Mouse (Mus musculus): ENCODE data around the gene Cers6. TPM values are rescaled to one million over a fixed set of nuclear protein-coding genes. Genes with fewer than 3 reads are reported as not detected.

Gene Cers6
- polyA plus RNA-seq, 1 experiment from 2014 or later, result 18.9 TPM

DNA sequence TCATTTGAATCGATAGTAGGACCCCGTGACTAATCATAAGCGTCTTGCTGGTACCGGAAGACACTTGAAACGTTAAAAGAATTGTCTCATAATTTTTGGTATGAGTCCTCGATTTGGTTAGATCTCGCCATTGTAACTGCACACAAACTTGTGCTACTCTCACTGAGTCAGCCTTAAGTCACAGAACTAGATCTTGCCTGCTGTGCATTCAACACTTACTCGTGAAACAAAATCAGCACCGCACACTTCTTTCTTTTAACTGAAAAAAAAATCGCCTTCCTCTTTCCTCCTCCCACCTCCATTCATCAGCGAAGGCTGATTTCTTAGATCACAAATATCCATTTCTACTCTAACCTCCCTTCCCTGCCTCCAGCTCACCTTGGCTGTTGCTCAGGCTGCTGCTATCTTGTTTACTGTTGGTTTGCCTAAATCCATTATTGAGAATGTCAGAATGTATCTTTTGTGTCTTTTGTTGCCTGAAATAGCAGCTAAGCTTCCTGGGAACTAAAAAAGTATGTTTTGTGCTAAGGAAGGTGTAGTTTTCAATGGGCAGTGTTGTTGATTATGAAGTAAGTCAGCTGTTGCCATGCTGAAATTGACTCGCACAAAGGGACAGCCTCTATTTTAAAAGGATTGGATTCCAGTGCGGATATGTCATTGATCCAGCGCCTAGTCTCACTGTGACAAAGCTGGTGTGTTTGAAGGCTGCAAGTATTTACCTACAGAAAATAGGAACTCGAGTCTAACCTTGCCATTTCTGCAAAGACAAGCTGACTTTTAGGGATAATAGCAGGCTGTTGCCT, 1.4 kb downstream of the Cers6 start:
- 8% methylated on average over 15 of the region's 15 CpGs for WGBS

DNA sequence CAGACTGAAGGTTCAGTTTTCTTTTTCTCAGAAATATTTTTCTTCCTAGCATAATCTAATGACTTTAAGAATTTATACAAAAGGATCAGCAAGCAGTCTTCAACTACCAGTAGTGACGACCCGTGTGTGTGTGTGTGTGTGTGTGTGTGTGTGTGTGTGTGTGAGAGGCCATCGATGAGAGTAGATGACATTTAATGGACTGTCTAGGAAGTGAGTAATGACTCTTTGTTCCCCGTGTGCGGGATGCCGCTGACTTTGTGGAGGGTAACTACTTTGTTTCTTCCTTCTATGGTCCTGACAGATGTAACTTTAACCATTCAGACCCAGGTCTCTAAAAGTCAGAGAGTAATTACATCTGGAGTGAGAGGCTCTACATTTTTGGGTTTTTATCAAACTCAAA, 2.3 kb downstream of the Cers6 start:
- Histone ChIP-seq H3K27ac (replicated peaks) (no peak overlapping the region), H3K9ac (peak overlapping the region; percentile 88; the same call in 1 of the 2 replicates), H3K36me3 (no peaks in the 10 kb centered on the region), H3K27me3 (replicated peaks) (no peaks in the 10 kb centered on the region), H3K4me3 (peak overlapping the region; percentile 67), H3K9me3 (no peaks in the 10 kb centered on the region), H3K4me1 (peaks cover 41% of the 10 kb centered on the region), H3K4me2 (peak overlapping the region; percentile 69)
- WGBS, result 51% methylated on average over 6 of the region's 6 CpGs
- no peak for ATAC-seq (ENCODE audit: extremely low read depth, insufficient number of reproducible peaks, low FRiP score, low TSS enrichment)

More for the DNA sequence above, 1.4 kb downstream of the Cers6 start:
- Histone ChIP-seq H3K9me3 (no peaks in the 10 kb centered on the region), H3K4me3 (peak overlapping the region; percentile 67), H3K36me3 (no peaks in the 10 kb centered on the region), H3K27ac (replicated peaks) (peak overlapping the region; percentile 82), H3K4me2 (peak overlapping the region; percentile 69), H3K27me3 (replicated peaks) (no peaks in the 10 kb centered on the region), H3K9ac (peak overlapping the region; percentile 88), H3K4me1 (peaks cover 37% of the 10 kb centered on the region)
- ATAC-seq (ENCODE audit: extremely low read depth, insufficient number of reproducible peaks, low FRiP score, low TSS enrichment), result no peak

DNA sequence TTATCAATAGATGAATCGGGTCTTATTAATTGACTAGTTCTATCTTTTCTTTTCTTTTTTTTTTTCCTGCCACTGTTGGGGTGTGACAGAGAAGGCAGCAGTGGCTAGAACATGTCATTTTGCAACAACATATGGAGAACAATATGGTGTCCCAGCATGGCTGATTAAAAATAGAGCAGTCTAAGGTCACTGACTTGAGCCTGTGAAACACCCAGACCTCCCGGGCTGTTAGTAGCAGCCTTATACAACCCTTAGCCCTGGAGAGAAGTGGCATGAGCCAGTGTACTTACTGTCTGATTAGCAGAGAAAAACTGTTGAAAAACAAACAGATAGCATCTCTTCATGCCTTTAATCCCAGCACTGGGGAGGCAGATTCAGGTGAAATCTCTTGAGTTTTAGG, 3.1 kb downstream of the Cers6 start:
- 66% methylated on average over 2 of the region's 2 CpGs for WGBS
- Histone ChIP-seq H3K4me3 (no peak overlapping the region), H3K9me3 (no peaks in the 10 kb centered on the region), H3K9ac (no peak overlapping the region), H3K4me1 (peaks cover 47% of the 10 kb centered on the region), H3K27me3 (replicated peaks) (no peaks in the 10 kb centered on the region), H3K36me3 (no peaks in the 10 kb centered on the region), H3K27ac (replicated peaks) (no peak overlapping the region), H3K4me2 (no peak overlapping the region)
- no peak for ATAC-seq (ENCODE audit: extremely low read depth, insufficient number of reproducible peaks, low FRiP score, low TSS enrichment)

DNA sequence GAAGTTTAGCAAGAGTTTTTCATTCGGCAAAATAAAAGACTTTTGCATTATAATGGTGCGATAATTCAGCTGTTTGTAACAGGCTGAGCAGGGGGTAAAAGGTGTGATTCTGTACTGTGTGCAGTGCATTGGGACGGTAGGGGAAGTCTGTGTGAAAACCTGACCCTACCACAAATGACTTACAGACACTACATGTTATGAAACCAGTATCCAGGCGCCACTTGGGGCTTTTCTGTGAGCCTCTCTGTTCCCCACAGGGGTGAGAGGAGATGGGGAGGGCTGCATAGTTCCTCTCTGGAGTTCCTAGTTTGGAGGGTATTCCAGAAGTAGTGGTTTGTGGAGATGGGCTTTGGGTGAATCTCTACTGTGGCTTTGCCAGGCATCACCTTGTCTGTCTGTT, 5.9 kb downstream of the Cers6 start:
- 65% methylated on average over 4 of the region's 4 CpGs for WGBS
- no peak for ATAC-seq (ENCODE audit: extremely low read depth, insufficient number of reproducible peaks, low FRiP score, low TSS enrichment)
- H3K4me3 ChIP-seq, result no peak overlapping the region

DNA sequence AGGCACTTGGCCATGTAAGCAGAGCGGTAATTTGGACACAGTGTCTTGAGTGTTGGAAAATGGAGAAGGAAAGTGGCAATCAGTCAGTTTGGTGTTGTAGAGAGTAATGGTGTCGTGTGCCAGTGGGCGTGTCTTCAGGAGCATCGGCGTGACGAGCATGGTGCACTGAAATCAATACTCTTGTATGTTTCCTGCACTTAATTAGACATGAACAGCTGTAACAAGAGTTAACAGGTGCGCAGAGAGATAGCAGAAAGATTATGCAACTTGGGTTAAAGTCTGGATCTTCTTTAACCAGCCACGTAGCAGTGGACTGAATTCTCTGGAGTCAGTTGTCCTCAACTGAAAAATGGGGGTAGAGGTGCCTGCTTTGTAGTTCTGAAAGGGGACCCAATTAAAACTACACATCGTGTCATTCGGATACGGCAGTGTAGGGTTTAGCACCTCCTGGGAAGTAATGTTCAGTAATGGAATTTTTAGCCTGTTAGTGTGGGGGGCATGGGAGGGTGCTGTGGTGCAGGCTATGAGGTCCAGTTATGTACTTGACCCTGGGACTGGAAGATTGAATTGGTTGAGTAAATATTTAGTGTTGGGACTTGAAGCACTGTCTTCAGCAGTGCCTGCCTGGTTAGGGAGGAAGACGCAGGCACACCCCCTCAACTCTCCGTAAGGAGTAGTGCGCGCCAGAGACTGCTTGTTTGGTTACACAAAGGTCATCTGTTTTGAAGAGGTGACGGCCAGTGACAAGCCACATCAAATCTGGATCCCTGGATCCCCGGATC, 9.9 kb downstream of the Cers6 start:
- Histone ChIP-seq H3K36me3 (no peaks in the 10 kb centered on the region), H3K4me2 (no peak overlapping the region), H3K4me1 (peaks cover 66% of the 10 kb centered on the region), H3K9me3 (no peaks in the 10 kb centered on the region), H3K27ac (replicated peaks) (no peak overlapping the region), H3K27me3 (replicated peaks) (no peaks in the 10 kb centered on the region), H3K4me3 (no peak overlapping the region), H3K9ac (no peak overlapping the region)
- ATAC-seq (ENCODE audit: extremely low read depth, insufficient number of reproducible peaks, low FRiP score, low TSS enrichment), result no peak
- WGBS, result 79% methylated on average over 17 of the region's 17 CpGs

More for the DNA sequence above, 5.9 kb downstream of the Cers6 start:
- Histone ChIP-seq H3K27ac (replicated peaks) (no peak overlapping the region), H3K4me1 (peaks cover 60% of the 10 kb centered on the region), H3K9ac (no peak overlapping the region), H3K27me3 (replicated peaks) (no peaks in the 10 kb centered on the region), H3K4me2 (no peak overlapping the region), H3K36me3 (no peaks in the 10 kb centered on the region), H3K9me3 (no peaks in the 10 kb centered on the region)

DNA sequence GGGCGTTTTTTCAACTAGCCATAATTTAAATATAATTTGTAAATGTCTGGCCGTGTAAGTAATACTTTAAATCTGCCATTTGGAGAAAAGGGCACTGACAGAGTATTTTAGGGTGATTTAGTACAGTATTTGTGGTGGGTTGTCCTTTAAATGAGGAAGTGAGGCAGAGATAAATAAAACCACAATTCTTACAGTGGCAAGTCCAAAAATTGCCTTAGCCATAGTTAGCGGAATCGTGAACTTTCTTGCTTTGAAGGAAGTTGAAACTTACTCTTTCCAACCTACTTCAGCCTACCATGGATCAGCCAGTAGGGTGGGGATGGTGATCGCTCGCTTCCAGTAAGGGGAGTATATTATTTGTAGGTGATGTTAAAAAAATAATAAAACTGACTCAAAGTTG, 11.8 kb downstream of the Cers6 start:
- peaks cover 53% of the 10 kb centered on the region for H3K4me1 ChIP-seq
- no peaks in the 10 kb centered on the region for H3K36me3 ChIP-seq
- H3K4me2 ChIP-seq, result no peak overlapping the region
- no peak overlapping the region for H3K27ac ChIP-seq (replicated peaks)
- 79% methylated on average over 6 of the region's 6 CpGs for WGBS
- H3K4me3 ChIP-seq, result no peak overlapping the region
- H3K9ac ChIP-seq, result no peak overlapping the region
- ATAC-seq (ENCODE audit: extremely low read depth, insufficient number of reproducible peaks, low FRiP score, low TSS enrichment), result no peak
- no peaks in the 10 kb centered on the region for H3K27me3 ChIP-seq (replicated peaks)
- no peaks in the 10 kb centered on the region for H3K9me3 ChIP-seq

- Histone ChIP-seq H3K4me3 (peak overlapping the region; percentile 8; the same call in 1 of the 2 replicates), H3K9ac (0 out of 2 replicates have a peak overlapping the region, but pooled peaks have one; percentile 4), H3K27me3 (replicated peaks) (no peaks in the 10 kb centered on the region), H3K9me3 (peaks cover 4% of the 10 kb centered on the region; the same call in 1 of the 2 replicates), H3K4me1 (peaks cover 49% of the 10 kb centered on the region), H3K27ac (replicated peaks) (peak overlapping the region; percentile 70), H3K36me3 (no peaks in the 10 kb centered on the region), H3K4me2 (peak overlapping the region; percentile 55)
- no peak for ATAC-seq (ENCODE audit: extremely low read depth, insufficient number of reproducible peaks, low FRiP score, low TSS enrichment)
- WGBS, result 37% methylated on average over 15 of the region's 15 CpGs
Observed at GRCm38 (mm10) chr2:68873653-68874441, 12.6 kb downstream of the Cers6 start.

DNA sequence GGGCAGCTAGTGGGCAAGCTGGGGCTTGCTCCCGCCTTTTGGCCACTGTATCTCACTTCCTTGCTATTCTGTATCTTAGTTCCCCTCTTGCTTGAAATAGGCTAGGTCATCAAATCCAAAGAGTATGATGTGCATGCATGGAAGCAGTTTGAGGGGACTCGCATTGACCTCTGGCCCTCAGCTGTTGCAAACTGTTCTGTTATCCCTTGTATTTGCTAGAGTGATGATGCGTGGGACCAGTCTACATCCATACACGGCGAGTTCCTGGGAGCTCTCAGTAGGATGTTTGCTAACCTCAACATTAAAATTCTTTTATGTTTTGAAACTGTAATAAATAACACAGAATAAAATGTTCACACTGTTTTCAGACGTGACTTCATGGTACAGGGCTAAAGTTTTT, 13.3 kb downstream of the Cers6 start:
- Histone ChIP-seq H3K4me3 (0 out of 2 replicates have a peak overlapping the region, but pooled peaks have one; percentile 8), H3K9me3 (peaks cover 4% of the 10 kb centered on the region; the same call in 1 of the 2 replicates), H3K36me3 (no peaks in the 10 kb centered on the region), H3K4me2 (peak overlapping the region; percentile 55), H3K4me1 (peaks cover 44% of the 10 kb centered on the region), H3K27me3 (replicated peaks) (no peaks in the 10 kb centered on the region), H3K9ac (0 out of 2 replicates have a peak overlapping the region, but pooled peaks have one; percentile 4), H3K27ac (replicated peaks) (peak overlapping the region; percentile 70)
- 67% methylated on average over 6 of the region's 6 CpGs for WGBS
- no peak for ATAC-seq (ENCODE audit: extremely low read depth, insufficient number of reproducible peaks, low FRiP score, low TSS enrichment)

DNA sequence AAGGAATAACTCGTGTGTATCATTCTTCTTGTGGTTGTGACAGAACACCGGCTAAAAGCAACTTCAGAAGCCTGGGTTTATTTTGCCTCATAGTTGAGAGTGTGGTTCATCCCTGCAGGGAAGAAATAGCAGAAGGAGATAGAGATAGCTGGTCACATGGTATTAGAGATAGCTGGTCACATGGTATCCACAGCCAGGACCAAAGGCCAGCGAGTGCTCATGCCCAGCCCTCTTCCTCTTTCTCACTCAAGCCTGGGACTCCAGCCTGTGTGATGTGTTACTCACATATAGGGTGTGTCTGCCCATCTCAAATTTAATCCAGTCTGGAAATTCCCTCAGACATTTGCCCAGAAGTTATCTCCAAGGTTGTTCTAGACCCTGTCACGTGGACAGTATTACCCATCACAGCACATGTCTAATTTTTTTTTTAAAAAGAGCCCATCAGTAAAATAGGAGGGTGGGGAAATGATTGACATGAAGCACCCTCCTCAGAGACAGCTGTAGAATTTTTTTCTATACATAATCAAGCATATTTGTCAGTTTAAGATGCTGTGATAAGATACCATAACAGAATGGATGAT, 17.9 kb downstream of the Cers6 start:
- no peak overlapping the region for H3K4me2 ChIP-seq
- no peaks in the 10 kb centered on the region for H3K27me3 ChIP-seq (replicated peaks)
- no peak overlapping the region for H3K4me3 ChIP-seq
- H3K4me1 ChIP-seq, result peaks cover 14% of the 10 kb centered on the region
- ATAC-seq (ENCODE audit: extremely low read depth, insufficient number of reproducible peaks, low FRiP score, low TSS enrichment), result no peak
- peaks cover 4% of the 10 kb centered on the region; the same call in 1 of the 2 replicates for H3K9me3 ChIP-seq
- WGBS, result 71% methylated on average over 4 of the region's 4 CpGs
- 0 out of 2 replicates have a peak, but pooled peaks cover 2% of the 10 kb centered on the region for H3K36me3 ChIP-seq
- no peak overlapping the region for H3K27ac ChIP-seq (replicated peaks)
- no peak overlapping the region for H3K9ac ChIP-seq

- H3K4me1 ChIP-seq, result peaks cover 43% of the 10 kb centered on the region
- no peak overlapping the region for H3K4me3 ChIP-seq
- no peak overlapping the region for H3K27ac ChIP-seq (replicated peaks)
- H3K4me2 ChIP-seq, result no peak overlapping the region
- 77% methylated on average over 7 of the region's 7 CpGs for WGBS
- no peak for ATAC-seq (ENCODE audit: extremely low read depth, insufficient number of reproducible peaks, low FRiP score, low TSS enrichment)
- no peaks in the 10 kb centered on the region for H3K9me3 ChIP-seq
- H3K9ac ChIP-seq, result no peak overlapping the region
- H3K27me3 ChIP-seq (replicated peaks), result no peaks in the 10 kb centered on the region
- 0 out of 2 replicates have a peak, but pooled peaks cover 2% of the 10 kb centered on the region for H3K36me3 ChIP-seq
Observed at GRCm38 (mm10) chr2:68884573-68884972, 23.3 kb downstream of the Cers6 start.
